Mouse (Mus musculus) frontal cortex, postnatal 25 days (tissue): Measurements from ENCODE around the gene Vangl1.

Experiments used
- DNase-seq, 2 experiments: peaks; one replicate each; pipeline ENCODE4 v3.0.0; 2022; ENCODE audit warnings: low spot score in 2 of 2

The Vangl1 gene

GRCm38 (mm10) chr3:102198446-102198845, 6.0 kb downstream of the Vangl1 start:
- no peak for DNase-seq

DNA sequence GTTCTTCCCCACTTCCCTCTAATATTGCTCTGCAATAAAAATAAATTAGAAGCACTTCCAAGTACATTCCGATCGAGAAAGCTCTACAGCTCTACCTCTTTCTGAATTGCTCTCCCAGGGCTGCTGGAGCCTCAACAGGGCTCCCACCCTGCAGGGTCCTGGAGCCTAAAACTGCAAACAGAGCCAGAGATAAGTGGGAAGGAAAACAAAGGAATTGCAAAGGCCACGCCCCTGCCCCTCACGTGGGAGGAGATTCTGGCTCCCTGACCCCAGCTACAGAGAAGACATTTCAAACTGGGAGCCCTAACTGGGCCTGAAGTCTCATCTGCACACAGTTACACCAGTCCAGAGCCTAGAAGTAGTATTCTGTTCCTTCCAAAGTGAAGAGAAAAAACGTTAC, 6.7 kb downstream of the Vangl1 start:
- DNase-seq, result no peak

- DNase-seq, result no peak
These were observed 7.3 kb downstream of the Vangl1 start for GRCm38 (mm10) chr3:102197152-102197551.

DNA sequence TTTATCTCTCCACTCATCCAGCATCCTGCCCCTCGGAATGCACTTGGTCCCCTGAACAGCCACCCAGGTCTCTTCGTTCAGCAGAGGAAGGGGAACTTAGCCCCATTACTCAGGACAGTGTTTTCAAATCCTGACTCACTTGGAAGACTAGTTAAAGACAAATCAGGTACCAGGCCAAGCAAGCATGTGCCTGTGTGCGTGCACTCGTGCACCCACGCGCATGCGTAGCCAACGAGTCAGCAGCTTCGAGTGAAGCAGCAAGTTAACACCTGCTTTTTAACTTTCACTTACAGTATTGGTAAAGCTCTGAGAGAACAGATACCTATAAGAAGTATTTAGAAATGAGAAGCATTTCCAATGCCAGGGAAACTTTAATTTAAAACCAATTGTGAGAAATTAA, 8.3 kb downstream of the Vangl1 start:
- no peak for DNase-seq

GRCm38 (mm10) chr3:102195762-102196161, 8.7 kb downstream of the Vangl1 start:
- no peak for DNase-seq

- no peak for DNase-seq
These were observed 10.0 kb downstream of the Vangl1 start for GRCm38 (mm10) chr3:102194291-102195051.

DNA sequence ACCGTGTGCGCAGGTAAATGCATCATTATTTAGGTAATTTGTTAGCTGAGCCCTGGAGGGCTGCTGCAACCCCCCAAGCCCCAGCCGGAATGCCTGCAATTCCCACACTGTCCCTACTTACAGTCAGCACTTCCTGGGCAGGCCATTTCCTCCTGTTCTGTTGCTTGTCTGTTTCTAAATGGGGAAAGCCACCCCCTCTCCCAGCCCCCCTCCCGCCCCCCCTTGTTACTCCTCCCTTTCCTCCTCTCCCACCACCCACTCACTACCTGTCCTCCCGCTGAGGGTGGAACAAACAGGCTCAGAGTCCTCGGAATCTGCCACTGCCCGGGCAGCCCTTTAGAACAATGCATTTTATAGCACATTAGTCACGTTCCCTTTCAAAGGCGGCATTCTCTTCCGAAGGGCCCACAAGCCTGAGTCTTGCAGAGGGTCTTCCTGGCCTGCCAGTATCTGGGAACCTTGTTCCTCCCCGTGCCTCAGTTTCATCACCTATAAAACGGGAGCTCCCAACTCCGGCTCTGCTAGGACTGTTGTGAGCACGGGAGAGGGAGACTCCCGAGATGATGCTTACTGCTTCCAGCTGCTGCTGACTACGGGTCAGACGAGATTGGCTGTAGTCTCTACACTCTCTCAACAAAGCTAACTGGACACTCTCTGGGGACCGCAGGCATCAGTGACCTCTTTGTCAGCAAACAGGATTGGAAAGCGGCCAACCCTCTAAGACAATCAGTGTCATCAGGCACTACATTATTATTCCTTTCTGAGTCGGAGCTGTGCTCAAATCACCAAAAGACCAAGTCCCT, 10.8 kb downstream of the Vangl1 start:
- DNase-seq, result no peak

DNA sequence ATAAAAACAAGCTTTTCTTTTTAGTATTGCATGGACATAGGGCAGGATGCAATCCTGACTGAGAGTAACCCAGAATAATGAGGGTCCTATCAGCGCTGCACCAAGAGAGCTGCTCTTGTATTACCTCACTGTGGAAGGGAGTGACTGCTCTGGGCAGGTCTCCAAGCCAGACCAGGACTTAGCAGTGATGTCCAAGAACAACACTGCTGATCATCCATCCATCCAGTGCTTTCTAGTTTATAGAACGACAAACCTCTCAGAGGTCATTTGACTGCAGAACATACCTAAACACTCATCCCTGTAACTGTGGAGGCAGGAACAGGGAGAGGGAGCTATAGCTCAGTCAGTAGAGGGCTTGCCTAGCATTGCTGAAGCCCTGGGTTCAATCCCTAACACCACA, 11.9 kb downstream of the Vangl1 start:
- DNase-seq, result no peak

- no peak for DNase-seq
These were observed 12.9 kb downstream of the Vangl1 start for GRCm38 (mm10) chr3:102191575-102191974.

DNA sequence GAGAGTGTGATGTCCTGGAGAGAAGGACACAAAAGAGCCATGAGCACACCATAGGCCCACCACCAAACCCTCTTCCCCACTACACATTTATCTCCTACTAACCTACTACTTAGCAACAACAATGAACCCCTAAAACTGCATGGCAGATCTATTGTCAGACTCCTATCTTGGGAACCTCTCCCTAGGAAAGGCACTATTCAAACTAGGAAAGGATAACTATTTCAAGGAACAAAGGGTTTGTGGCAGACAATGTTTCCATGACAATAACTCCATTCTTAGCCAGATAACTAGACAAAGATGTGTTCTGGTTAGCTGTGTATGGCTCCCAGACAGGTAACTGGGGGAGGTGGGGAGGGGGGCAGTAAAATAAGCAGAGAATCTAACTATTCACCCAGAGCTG, 13.9 kb downstream of the Vangl1 start:
- no peak for DNase-seq

GRCm38 (mm10) chr3:102190015-102190414, 14.5 kb downstream of the Vangl1 start:
- no peak for DNase-seq

GRCm38 (mm10) chr3:102188972-102189371, 15.5 kb downstream of the Vangl1 start:
- DNase-seq, result no peak

- DNase-seq, result no peak
These were observed 17.1 kb downstream of the Vangl1 start for GRCm38 (mm10) chr3:102187401-102187800.

DNA sequence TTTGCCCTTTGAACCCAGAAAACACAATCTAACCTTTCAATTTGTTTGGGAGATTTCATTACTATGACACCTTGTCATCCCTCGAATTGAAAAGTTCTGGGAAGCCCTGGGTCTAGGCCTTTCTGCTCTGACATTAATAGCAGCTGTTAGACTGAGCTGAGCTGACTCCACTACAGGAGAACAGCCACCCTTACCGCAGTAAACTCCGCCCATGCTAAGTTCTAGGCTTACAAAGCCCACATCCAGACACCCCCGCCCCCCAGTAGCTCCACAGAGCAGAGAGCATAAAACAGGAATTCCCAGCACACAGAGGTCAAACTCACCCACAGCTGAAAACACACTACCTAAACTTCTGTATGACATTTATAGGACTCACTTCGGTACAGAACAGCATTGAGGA, 19.8 kb downstream of the Vangl1 start:
- no peak for DNase-seq

DNA sequence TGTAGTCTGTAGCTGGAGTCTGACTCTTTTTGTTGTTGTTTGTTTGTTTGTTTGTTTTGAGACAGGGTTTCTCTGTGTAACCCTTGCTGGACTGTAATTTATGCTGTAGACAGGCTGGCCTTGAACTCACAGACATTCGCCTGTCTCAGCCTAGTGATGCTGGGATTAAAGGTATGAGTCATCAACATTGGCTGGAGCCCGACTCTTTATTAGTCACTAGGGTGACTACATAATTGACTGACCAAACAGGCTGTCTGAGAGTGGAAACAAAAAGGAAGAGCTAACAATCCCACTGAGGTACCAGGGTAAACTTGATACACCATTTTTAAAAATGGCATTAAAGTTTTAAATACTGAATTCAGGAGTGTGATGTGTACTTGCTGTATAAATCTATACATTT, 21.9 kb downstream of the Vangl1 start:
- no peak for DNase-seq

GRCm38 (mm10) chr3:102181191-102181590, 23.3 kb downstream of the Vangl1 start:
- no peak for DNase-seq

DNA sequence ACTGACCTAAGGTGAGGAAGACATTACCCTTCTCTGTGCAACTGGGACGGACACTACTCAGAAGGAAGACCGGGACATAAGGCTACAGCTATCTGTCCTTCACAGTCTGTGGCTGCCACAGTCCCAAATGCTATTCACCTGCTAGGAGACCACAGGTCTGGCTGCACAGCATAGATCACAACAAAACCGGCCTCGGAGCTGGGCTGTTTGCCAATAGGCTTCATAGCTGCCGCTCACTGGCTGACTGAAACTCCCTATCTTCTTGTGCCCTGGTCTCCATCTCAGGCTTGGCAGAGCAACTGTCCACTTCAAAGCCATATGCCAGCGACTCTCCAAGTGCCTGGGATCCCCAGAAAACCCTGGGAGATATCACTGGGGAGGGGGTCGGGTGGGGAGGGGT, 23.7 kb downstream of the Vangl1 start:
- DNase-seq, result no peak

DNA sequence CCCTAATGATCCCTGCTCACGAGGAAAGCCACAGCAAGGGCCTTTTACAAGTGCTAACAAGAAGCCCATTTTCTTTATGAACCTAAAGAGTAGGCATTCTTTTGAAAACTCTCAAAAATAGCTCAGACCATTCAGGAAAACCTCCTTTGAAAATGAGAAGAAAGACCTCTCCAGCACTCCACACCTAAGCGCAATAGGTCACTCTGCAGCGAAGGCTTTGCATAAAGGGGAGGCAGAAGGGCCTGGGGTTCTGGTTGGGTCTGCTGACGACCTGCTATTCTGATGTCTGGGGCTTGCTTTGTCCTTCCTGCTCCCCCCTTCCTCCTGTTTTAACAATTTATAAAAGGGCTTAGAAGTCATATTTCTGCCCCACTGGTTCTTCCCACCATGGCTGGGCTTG, 24.6 kb downstream of the Vangl1 start:
- DNase-seq, result no peak

GRCm38 (mm10) chr3:102177837-102178615, 26.5 kb downstream of the Vangl1 start:
- no peak for DNase-seq

GRCm38 (mm10) chr3:102176116-102176515, 28.4 kb downstream of the Vangl1 start:
- DNase-seq, result no peak

DNA sequence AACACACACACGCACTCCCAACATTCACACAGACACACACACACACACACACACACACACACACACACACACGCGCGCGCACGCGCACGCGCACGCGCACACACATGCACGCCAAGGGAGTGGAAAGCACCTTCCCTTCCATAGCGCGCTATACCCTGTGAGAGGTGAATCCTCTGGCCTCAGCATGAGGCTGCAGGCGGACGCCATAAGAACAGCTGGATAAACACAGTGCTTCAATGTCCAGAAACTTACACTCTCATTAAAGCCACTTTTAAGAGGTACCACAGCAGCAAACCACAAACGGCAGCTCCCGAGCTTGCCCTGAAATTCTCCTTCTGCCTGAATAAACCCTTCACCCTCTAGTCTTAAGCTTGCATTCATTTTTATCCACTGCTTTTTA, 28.8 kb downstream of the Vangl1 start:
- no peak for DNase-seq

DNA sequence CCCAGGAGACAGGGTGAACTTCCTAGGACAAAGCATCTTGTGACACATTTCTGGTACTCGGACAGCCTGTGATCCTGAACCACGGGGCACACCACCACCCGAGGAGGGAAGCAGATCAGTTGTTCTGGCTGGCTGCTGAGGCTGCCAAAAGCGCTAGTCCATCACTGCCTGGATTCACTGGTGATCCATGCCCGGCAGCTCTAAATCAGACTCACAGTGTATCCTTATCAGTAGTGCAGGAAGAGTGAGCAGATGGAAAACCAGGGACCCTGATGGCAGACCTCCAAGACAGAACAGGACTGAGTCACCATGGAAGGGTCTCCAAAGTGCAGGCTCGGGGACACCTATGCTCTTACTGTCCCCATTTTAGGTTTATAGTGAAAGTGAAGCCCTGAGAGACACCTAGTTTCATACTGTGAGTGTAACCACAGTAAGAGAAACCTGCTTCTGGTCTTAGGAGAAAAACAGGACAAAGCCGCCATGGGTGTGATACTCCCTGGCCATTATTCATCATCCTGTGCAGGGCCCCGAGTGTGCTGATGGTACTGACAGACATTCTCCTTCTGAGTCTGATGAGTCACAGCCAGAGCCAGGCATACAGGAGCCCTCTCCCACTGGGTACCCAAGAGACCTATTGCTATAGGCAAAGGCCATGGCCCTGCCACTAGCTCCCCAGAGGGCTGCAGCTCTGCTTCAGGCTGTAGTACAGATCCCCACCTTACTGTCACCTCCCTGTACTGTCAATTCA, 30.2 kb downstream of the Vangl1 start:
- no peak for DNase-seq
